Comparison of ENCODE assay signal across 8 mouse cellular contexts in the genomic region with DNA sequence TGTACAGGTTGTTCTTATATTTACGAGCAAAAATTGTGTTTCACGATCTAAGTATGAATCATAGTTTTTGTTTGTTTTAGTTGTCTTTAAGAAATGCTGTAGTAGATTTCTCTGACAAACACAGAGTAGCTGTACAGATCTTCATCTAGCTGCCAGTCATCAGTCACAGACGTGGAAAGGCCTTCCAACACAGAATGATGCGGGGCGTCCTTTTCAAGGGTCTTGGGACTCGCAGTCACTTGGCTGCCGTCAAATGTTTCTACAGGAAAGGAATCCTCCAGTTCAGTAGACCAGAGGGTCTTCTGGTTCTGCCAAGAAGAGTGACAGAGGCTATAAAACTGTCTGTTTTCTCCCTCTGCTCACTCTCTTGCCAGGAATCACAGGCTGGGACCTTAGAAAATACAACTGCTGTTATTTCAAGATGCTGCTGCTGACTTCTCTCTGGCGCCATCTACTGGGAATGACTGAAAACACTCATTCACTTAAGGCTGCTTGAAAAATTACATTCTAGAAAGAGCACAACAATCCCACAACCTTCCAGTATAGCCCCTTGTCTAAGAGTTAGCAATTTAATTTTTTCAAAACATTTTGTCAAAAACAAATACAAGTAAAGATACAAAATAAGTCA.
DNase-seq lines count a peak whose midpoint lies in the region; ATAC-seq and TF ChIP-seq lines count a peak whose summit lies in the region.

No protein-coding gene starts in this region.

- DNase-seq in intestine, embryonic 14.5 days (ENCODE audit: low spot score) = peak; percentile 72
- DNase-seq in c-Kit-positive CD71-negative TER-119-negative erythroid progenitor cells, embryonic 14.5 days (ENCODE audit: low read depth) = peak; percentile 57
- peak; percentile 70 for DNase-seq in induced T-regulatory cell, adult 2 months (ENCODE audit: low read depth)
- DNase-seq in left cerebral cortex, adult 9 months (ENCODE audit: low spot score in 2 of 2) = peak; percentile 25 to 76

- no peak overlapping the region for H3K4me2 ChIP-seq in intestine, embryonic 14.5 days (ENCODE audit: low read length)
- H3K4me2 ChIP-seq in intestine, embryonic 16.5 days (ENCODE audit: low read depth, low read length) = no peak overlapping the region
- no peak overlapping the region for H3K4me2 ChIP-seq in forebrain, embryonic 13.5 days
- H3K4me2 ChIP-seq in midbrain, embryonic 12.5 days (replicated peaks) = no peak overlapping the region

- no peaks in the 10 kb centered on the region for H3K9me3 ChIP-seq in intestine, embryonic 14.5 days (ENCODE audit: control insufficient read depth, low read length)
- H3K9me3 ChIP-seq in intestine, embryonic 16.5 days (ENCODE audit: control insufficient read depth, low read length) = no peaks in the 10 kb centered on the region
- H3K9me3 ChIP-seq in forebrain, embryonic 13.5 days (replicated peaks) = no peaks in the 10 kb centered on the region
- no peaks in the 10 kb centered on the region for H3K9me3 ChIP-seq in midbrain, embryonic 12.5 days

- WGBS in intestine, embryonic 14.5 days = 65% methylated on average over 8 of the region's 8 CpGs
- 60% methylated on average over 8 of the region's 8 CpGs for WGBS in intestine, embryonic 16.5 days
- WGBS in forebrain, embryonic 13.5 days = 73% methylated on average over 8 of the region's 8 CpGs
- 74% methylated on average over 8 of the region's 8 CpGs for WGBS in midbrain, embryonic 12.5 days

- no peaks in the 10 kb centered on the region for H3K27me3 ChIP-seq in intestine, embryonic 14.5 days (replicated peaks; ENCODE audit: control insufficient read depth, insufficient read depth, low read length)
- H3K27me3 ChIP-seq in intestine, embryonic 16.5 days (replicated peaks; ENCODE audit: control insufficient read depth, insufficient read depth, low read length) = no peaks in the 10 kb centered on the region
- H3K27me3 ChIP-seq in forebrain, embryonic 13.5 days = no peaks in the 10 kb centered on the region
- no peaks in the 10 kb centered on the region for H3K27me3 ChIP-seq in midbrain, embryonic 12.5 days
- no peaks in the 10 kb centered on the region for H3K27me3 ChIP-seq in testis, adult 2 months (ENCODE audit: control insufficient read depth, insufficient read depth, low read length)

- no peak for TF ChIP-seq POLR2A in testis, adult 2 months (IDR thresholded peaks at IDR 0.05; ENCODE audit: control insufficient read depth, low read depth, low read length)

- no peaks in the 10 kb centered on the region for H3K4me1 ChIP-seq in intestine, embryonic 14.5 days (replicated peaks; ENCODE audit: control insufficient read depth, insufficient read depth, low read length)
- H3K4me1 ChIP-seq in intestine, embryonic 16.5 days (ENCODE audit: control insufficient read depth, insufficient read depth, low read length) = no peaks in the 10 kb centered on the region
- no peaks in the 10 kb centered on the region for H3K4me1 ChIP-seq in forebrain, embryonic 13.5 days
- no peaks in the 10 kb centered on the region for H3K4me1 ChIP-seq in midbrain, embryonic 12.5 days
- H3K4me1 ChIP-seq in testis, adult 2 months (ENCODE audit: control insufficient read depth, insufficient read depth, low read length) = no peaks in the 10 kb centered on the region

- H3K9ac ChIP-seq in intestine, embryonic 14.5 days (ENCODE audit: low read length) = no peak overlapping the region
- H3K9ac ChIP-seq in intestine, embryonic 16.5 days (ENCODE audit: low read depth, low read length) = no peak overlapping the region
- H3K9ac ChIP-seq in forebrain, embryonic 13.5 days = no peak overlapping the region
- H3K9ac ChIP-seq in midbrain, embryonic 12.5 days (replicated peaks) = no peak overlapping the region

- peak; percentile 32; the same call in 1 of the 2 replicates for TF ChIP-seq CTCF in testis, adult 2 months (IDR thresholded peaks at IDR 0.05; ENCODE audit: control insufficient read depth, insufficient read depth, insufficient replicate concordance, low read depth, low read length)

- no peak overlapping the region for H3K4me3 ChIP-seq in intestine, embryonic 14.5 days (ENCODE audit: low read depth, low read length)
- no peak overlapping the region for H3K4me3 ChIP-seq in intestine, embryonic 16.5 days (ENCODE audit: low read length)
- H3K4me3 ChIP-seq in forebrain, embryonic 13.5 days = no peak overlapping the region
- no peak overlapping the region for H3K4me3 ChIP-seq in midbrain, embryonic 12.5 days
- no peak overlapping the region; the same call in 1 of the 2 replicates for H3K4me3 ChIP-seq in testis, adult 2 months (ENCODE audit: control insufficient read depth, low read depth, low read length)

- no peaks in the 10 kb centered on the region for H3K36me3 ChIP-seq in intestine, embryonic 14.5 days (ENCODE audit: control insufficient read depth, insufficient read depth, low read length)
- no peaks in the 10 kb centered on the region for H3K36me3 ChIP-seq in intestine, embryonic 16.5 days (ENCODE audit: control insufficient read depth, insufficient read depth, low read length)
- no peaks in the 10 kb centered on the region for H3K36me3 ChIP-seq in forebrain, embryonic 13.5 days (ENCODE audit: poor library complexity, severe bottlenecking)
- H3K36me3 ChIP-seq in midbrain, embryonic 12.5 days = no peaks in the 10 kb centered on the region
- H3K36me3 ChIP-seq in testis, adult 2 months (ENCODE audit: control insufficient read depth, insufficient read depth, low read length) = no peaks in the 10 kb centered on the region

- no peak overlapping the region for H3K27ac ChIP-seq in intestine, embryonic 14.5 days (ENCODE audit: low read depth)
- H3K27ac ChIP-seq in intestine, embryonic 16.5 days (ENCODE audit: low read length) = no peak overlapping the region
- no peak overlapping the region for H3K27ac ChIP-seq in forebrain, embryonic 13.5 days
- H3K27ac ChIP-seq in midbrain, embryonic 12.5 days (replicated peaks) = no peak overlapping the region
- no peak overlapping the region for H3K27ac ChIP-seq in testis, adult 2 months (ENCODE audit: control insufficient read depth, insufficient read depth, low read depth, low read length)

- no peak for ATAC-seq in intestine, embryonic 14.5 days (replicated peaks; ENCODE audit: low FRiP score, low TSS enrichment, low read depth)
- no peak for ATAC-seq in intestine, embryonic 16.5 days
- peak; percentile 85 for ATAC-seq in forebrain, embryonic 13.5 days
- ATAC-seq in midbrain, embryonic 12.5 days (ENCODE audit: low FRiP score, low read depth) = peak; percentile 52; the same call in 1 of the 2 replicates

Comparison
In these comparisons a context has a peak if more than half of its experiments do, and no peak if none do; other contexts are left out.
1. ATAC-seq: peak in forebrain, embryonic 13.5 days (single experiment) and midbrain, embryonic 12.5 days (single experiment); none in intestine, embryonic 14.5 days (single experiment) and intestine, embryonic 16.5 days (single experiment).
2. Peak in every context shown above with its lines, with median percentiles within 50 percentile points of each other: DNase-seq.